Mouse (Mus musculus) fat pad, adult 2 months (tissue): Measurements from ENCODE around the gene Lin7c.

ENCODE experiments used
- DNase-seq: peaks from one replicate; pipeline ENCODE4 v3.0.0-alpha.2; 2011; ENCODE audit warnings: low read depth, low spot score; ENCODE audit errors: extremely low read depth

Lin7c gene

DNA sequence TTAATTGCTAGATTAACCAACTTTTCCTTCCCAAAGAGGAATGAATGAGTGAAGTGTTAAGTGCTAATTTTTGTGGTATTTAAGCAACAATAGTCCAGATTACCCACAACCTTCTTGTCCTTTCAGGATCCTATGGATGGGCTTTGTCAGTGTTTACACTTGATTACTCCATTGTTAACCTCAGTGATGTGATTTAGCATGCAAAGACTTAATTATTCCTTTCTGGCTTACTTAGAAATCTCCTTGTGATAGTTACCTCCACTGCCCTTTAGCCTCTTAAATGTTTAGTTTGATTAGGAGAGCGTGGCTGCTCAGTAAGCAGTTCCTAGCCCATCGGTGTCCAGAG is 45.7 kb downstream of the Lin7c start:
- DNase-seq = no peak

DNA sequence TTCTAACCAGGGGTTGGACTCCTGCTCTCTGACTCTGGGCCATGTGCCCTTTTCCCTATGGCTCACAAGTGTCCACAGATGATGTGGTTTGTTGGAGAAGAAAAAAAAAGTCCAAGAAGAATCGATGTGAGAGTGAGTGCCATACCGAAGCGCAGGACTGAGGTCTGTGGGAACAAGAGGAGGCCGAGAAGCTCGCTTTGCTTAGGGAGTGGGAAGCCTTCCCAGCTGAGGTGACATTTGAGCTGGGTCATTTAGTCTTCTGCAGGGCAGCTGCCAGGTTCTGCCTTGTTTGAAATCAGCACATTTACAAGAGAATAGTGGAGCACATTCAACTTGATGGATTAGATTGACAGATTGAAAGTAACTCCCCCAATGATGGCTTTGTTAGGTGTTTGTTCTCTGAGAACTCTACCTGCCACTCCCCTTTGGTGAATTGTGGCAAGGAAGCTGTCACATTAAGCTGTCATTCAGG is 51.4 kb downstream of the Lin7c start:
- DNase-seq = no peak

- DNase-seq = no peak
These were observed 52.3 kb downstream of the Lin7c start for GRCm38 (mm10) chr2:109942810-109943570.

- DNase-seq = no peak
These were observed 54.3 kb downstream of the Lin7c start for GRCm38 (mm10) chr2:109944995-109945394.

DNA sequence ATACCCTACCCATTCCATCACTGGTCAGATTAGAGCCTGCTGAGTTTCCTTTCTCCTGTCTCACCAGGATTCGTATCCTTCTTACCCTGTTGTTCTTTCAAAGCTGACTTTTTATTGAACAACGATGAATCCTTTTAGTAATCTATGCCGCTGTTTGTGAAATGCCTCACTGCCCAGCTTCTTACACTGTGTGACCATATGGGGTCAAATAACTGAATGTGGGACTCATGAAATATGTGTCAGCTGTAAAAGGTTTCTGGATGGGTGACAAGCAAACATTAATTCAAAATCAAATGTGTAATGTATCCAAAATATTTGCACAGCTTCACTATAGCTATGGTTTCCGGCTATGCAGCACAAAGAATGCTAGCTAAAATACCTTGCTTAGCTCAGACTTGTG is 54.9 kb downstream of the Lin7c start:
- DNase-seq = no peak

- DNase-seq = no peak
These were observed 55.8 kb downstream of the Lin7c start for GRCm38 (mm10) chr2:109946426-109946825.

GRCm38 (mm10) chr2:109949519-109949918 is 58.9 kb downstream of the Lin7c start:
- DNase-seq = no peak

DNA sequence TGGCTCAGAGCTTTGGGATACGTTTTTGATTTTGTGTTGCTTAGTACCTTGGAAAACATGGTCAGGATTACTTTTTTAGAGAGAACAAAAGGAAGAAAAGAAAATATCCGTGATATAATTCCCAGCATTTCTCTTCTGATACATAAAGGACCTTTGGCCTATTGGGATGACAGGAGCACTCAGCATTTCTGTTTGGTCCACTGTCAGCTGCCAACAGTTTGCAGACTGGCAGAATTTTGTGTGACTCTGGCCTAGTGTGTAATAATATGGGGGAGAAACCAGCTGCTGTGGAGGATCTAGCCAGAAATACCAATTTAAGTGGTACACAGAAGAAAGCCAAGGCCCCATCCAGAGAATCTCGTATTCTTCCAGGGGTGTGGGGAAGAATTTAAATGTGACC is 59.7 kb downstream of the Lin7c start:
- no peak for DNase-seq
